Mouse (Mus musculus) T-helper 2 cell (primary cell): ENCODE measurements around the gene Gm49395.

Experiments
- in situ Hi-C: fragments of 300-600 bp; cut with MboI, MseI; formaldehyde crosslinking; loops from one replicate; pipeline ENCODE4 v1.15.1; 2025; ENCODE audit warnings: high pct_unique_total_duplicates

Gene Gm49395

GRCm38 (mm10) chr13:115099381-115099780 lies 2.3 kb downstream of the Gm49395 start:
- in situ Hi-C loops = no loop called here

GRCm38 (mm10) chr13:115098227-115098626 lies 3.5 kb downstream of the Gm49395 start:
- in situ Hi-C loops = no loop called here

- in situ Hi-C loops = no loop called here
Measured at GRCm38 (mm10) chr13:115096965-115097364, 4.8 kb downstream of the Gm49395 start.

GRCm38 (mm10) chr13:115096216-115096615 lies 5.5 kb downstream of the Gm49395 start:
- in situ Hi-C loops = no loop called here

GRCm38 (mm10) chr13:115095392-115095791 lies 6.3 kb downstream of the Gm49395 start:
- in situ Hi-C loops = no loop called here

GRCm38 (mm10) chr13:115091511-115091910 lies 10.2 kb downstream of the Gm49395 start:
- in situ Hi-C loops = no loop called here

GRCm38 (mm10) chr13:115090977-115091445 lies 10.7 kb downstream of the Gm49395 start:
- in situ Hi-C loops = no loop called here

- in situ Hi-C loops = no loop called here
Measured at GRCm38 (mm10) chr13:115090069-115090976, 11.4 kb downstream of the Gm49395 start, which contains the start of gene Pelo. TSS of gene Pelo (minus strand) at chr13:115090186.

GRCm38 (mm10) chr13:115089395-115090025 lies 12.2 kb downstream of the Gm49395 start:
- in situ Hi-C loops = no loop called here

GRCm38 (mm10) chr13:115089020-115089394 lies 12.7 kb downstream of the Gm49395 start:
- in situ Hi-C loops = no loop called here

GRCm38 (mm10) chr13:115085974-115086373 lies 15.7 kb downstream of the Gm49395 start:
- in situ Hi-C loops = no loop called here

- in situ Hi-C loops = no loop called here
Measured at GRCm38 (mm10) chr13:115082339-115082738, 19.4 kb downstream of the Gm49395 start.

GRCm38 (mm10) chr13:115079996-115080585 lies 21.6 kb downstream of the Gm49395 start:
- in situ Hi-C loops = no loop called here

- in situ Hi-C loops = no loop called here
Measured at GRCm38 (mm10) chr13:115078997-115079685, 22.6 kb downstream of the Gm49395 start.

GRCm38 (mm10) chr13:115077346-115078134 lies 24.2 kb downstream of the Gm49395 start:
- in situ Hi-C loops = no loop called here

- in situ Hi-C loops = no loop called here
Measured at GRCm38 (mm10) chr13:115072386-115072785, 29.3 kb downstream of the Gm49395 start.

- in situ Hi-C loops = no loop called here
Measured at GRCm38 (mm10) chr13:115071431-115071830, 30.3 kb downstream of the Gm49395 start.

GRCm38 (mm10) chr13:115067968-115068330 lies 33.8 kb downstream of the Gm49395 start:
- in situ Hi-C loops = no loop called here

- in situ Hi-C loops = no loop called here
Measured at GRCm38 (mm10) chr13:115067324-115067967, 34.3 kb downstream of the Gm49395 start.

- in situ Hi-C loops = no loop called here
Measured at GRCm38 (mm10) chr13:115057555-115057954, 44.2 kb downstream of the Gm49395 start.
